Comparison of ENCODE assay signal across 8 mouse cellular contexts in the genomic region with DNA sequence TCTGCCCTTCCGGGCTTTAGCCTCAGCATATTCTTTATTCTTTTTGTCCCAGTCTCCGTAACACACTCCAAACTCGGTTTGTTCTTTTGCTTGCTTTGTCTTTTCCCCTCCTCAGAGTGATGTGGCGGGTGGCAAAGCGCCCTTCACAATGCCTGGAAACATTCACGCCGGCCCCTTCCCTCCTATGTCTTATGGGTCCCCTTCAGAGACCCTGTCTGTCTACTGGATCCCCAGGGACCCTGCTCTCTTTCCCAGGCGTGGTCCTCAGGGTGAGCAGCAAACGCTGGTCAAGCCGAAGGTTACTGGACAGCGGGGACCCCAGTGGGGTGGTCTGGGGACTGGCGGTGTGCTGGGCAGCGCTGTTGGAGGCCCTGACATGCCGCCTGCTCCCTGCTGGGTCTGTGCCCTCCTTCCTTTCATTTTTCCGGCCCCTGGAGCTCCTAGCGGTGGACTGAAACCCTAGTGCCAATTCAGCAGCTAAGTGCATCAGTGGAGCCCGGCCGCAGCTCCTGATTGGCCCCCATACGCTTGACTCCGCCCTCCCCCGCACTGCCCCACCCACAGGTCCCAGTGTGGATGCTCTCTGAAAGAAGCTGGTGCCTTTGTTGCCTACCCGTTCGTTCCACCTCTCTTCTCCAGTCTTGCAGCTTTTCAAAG. TPM values are rescaled to one million over a fixed set of nuclear protein-coding genes. Genes with fewer than 3 reads are reported as not detected.
A peak's percentile ranks its signal among the peaks of the same experiment; 100 is the strongest.
DNase-seq lines count a peak whose midpoint lies in the region; ATAC-seq lines count a peak whose summit lies in the region.

No protein-coding gene starts in this region.

- peaks cover 48% of the 10 kb centered on the region for H3K4me1 ChIP-seq in hindbrain, embryonic 13.5 days (replicated peaks)
- peaks cover 6% of the 10 kb centered on the region for H3K4me1 ChIP-seq in lung, embryonic 16.5 days (replicated peaks; ENCODE audit: control insufficient read depth, insufficient read depth, low read length)

- H3K9ac ChIP-seq in hindbrain, embryonic 13.5 days, result peak overlapping the region; percentile 82
- no peak overlapping the region for H3K9ac ChIP-seq in lung, embryonic 16.5 days (ENCODE audit: low read length)

- peaks cover 5% of the 10 kb centered on the region; the same call in 1 of the 2 replicates for H3K27me3 ChIP-seq in hindbrain, embryonic 13.5 days
- H3K27me3 ChIP-seq in lung, embryonic 16.5 days (ENCODE audit: control insufficient read depth, insufficient read depth, low read depth, low read length), result peaks cover 16% of the 10 kb centered on the region

- 2% methylated on average over 23 of the region's 23 CpGs for WGBS in hindbrain, embryonic 13.5 days
- WGBS in lung, embryonic 16.5 days, result 6% methylated on average over 23 of the region's 23 CpGs

- H3K36me3 ChIP-seq in hindbrain, embryonic 13.5 days, result no peaks in the 10 kb centered on the region
- no peaks in the 10 kb centered on the region for H3K36me3 ChIP-seq in lung, embryonic 16.5 days (ENCODE audit: control insufficient read depth, insufficient read depth, low read length)

- no peaks in the 10 kb centered on the region for H3K9me3 ChIP-seq in hindbrain, embryonic 13.5 days
- no peaks in the 10 kb centered on the region for H3K9me3 ChIP-seq in lung, embryonic 16.5 days (ENCODE audit: control insufficient read depth, low read length)

- DNase-seq in WW6 (ENCODE audit: low read depth, low spot score), result peak; percentile 83
- peak; percentile 89 for DNase-seq in cerebellum, adult 8-10 months
- DNase-seq in forelimb bud, embryonic 11.5 days (ENCODE audit: low read depth, low spot score), result peak; percentile 75
- peak; percentile 84 for DNase-seq in layer of hippocampus, adult 9-11 months
- peak; percentile 36 for DNase-seq in retina, adult 2 months (ENCODE audit: low read depth, low spot score)
- no peak for DNase-seq in spleen, postnatal 36 days (ENCODE audit: low spot score in 2 of 2)

- H3K27ac ChIP-seq in hindbrain, embryonic 13.5 days, result peak overlapping the region; percentile 93
- H3K27ac ChIP-seq in lung, embryonic 16.5 days (ENCODE audit: low read length), result no peak overlapping the region

- peak overlapping the region; percentile 83 for H3K4me2 ChIP-seq in hindbrain, embryonic 13.5 days
- peak overlapping the region; percentile 51 for H3K4me2 ChIP-seq in lung, embryonic 16.5 days (ENCODE audit: low read depth, low read length)

- H3K4me3 ChIP-seq in hindbrain, embryonic 13.5 days, result peak overlapping the region; percentile 45
- H3K4me3 ChIP-seq in lung, embryonic 16.5 days (ENCODE audit: low read length), result peak overlapping the region; percentile 24

- ATAC-seq in hindbrain, embryonic 13.5 days (ENCODE audit: low FRiP score), result peak; percentile 93
- peak; percentile 92 for ATAC-seq in lung, embryonic 16.5 days (ENCODE audit: low read depth)

RNA-seq across cellular contexts. Expression of gene Crhr1, which starts 25.1 kb away (rescaled TPM):
- 4.9 and 5.3 TPM in 2 replicates for polyA plus RNA-seq in hindbrain, embryonic 13.5 days (2015; fragmentation: Nextera tagmentation; extraction: Ambion mirVana)
- not detected in 2 replicates for polyA plus RNA-seq in lung, embryonic 16.5 days (2015; fragmentation: Nextera tagmentation; extraction: Ambion mirVana)

RNA-seq across cellular contexts. Expression of gene Sppl2c, which starts 28.4 kb away (rescaled TPM):
- polyA plus RNA-seq in hindbrain, embryonic 13.5 days (2015; fragmentation: Nextera tagmentation; extraction: Ambion mirVana), result not detected in 2 replicates
- not detected in 2 replicates for polyA plus RNA-seq in lung, embryonic 16.5 days (2015; fragmentation: Nextera tagmentation; extraction: Ambion mirVana)

Comparison
In these comparisons a context has a peak if more than half of its experiments do, and no peak if none do; other contexts are left out.
1. DNase-seq: peak in WW6 (single experiment), cerebellum, adult 8-10 months (single experiment), forelimb bud, embryonic 11.5 days (single experiment), layer of hippocampus, adult 9-11 months (single experiment) and retina, adult 2 months (single experiment); none in spleen, postnatal 36 days (0 of 2).